Mouse (Mus musculus): Measurements from ENCODE around the gene Pfas.
A peak's percentile ranks its signal among the peaks of the same experiment; 100 is the strongest.
"Not testable (repeated sequence)": the region's sequence is repeated elsewhere in the genome, so short reads cannot be mapped to it uniquely, and the experiment has no call there.

Pfas gene

GRCm38 (mm10) chr11:68970232-68970631, 38.0 kb downstream of the Pfas start:
- DNase-seq, result peak; percentile 54 to 69

- DNase-seq, result no peak
Observed at GRCm38 (mm10) chr11:68968752-68969151, 39.5 kb downstream of the Pfas start.

GRCm38 (mm10) chr11:68967337-68968282, 40.6 kb downstream of the Pfas start, which contains the start of gene Slc25a35:
TSS of gene Slc25a35 (plus strand) at chr11:68968131.
- DNase-seq, result peak; percentile 94 to 95

- no peak for DNase-seq
Observed at GRCm38 (mm10) chr11:68966554-68966953, 41.7 kb downstream of the Pfas start.

- DNase-seq, result peak; percentile 43 to 72
Observed at GRCm38 (mm10) chr11:68965845-68966244, 42.4 kb downstream of the Pfas start.

- no peak for DNase-seq
Observed at GRCm38 (mm10) chr11:68965050-68965449, 43.2 kb downstream of the Pfas start.

DNA sequence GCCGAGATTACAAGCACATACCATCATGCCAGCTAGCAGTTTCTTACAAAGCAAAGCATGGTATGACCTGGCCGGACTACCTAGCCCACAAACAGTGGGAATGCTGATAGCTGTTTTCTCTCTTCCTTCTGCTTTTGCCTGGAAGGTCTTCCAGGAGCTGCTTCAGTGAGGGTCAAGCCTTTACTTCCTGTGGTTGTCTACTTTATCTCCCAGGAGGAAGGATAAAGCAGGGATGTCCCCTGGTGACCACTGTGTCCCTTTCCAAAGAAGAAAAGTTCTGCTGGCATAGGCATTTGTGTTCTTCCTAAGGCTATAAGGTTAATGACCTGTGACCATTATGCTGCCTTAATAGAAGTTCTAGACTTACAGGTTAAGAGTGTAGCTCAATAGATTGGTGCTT, 44.9 kb downstream of the Pfas start:
- no peak for DNase-seq

- DNase-seq, result not testable (repeated sequence)
Observed at GRCm38 (mm10) chr11:68962159-68962558, 46.1 kb downstream of the Pfas start.

GRCm38 (mm10) chr11:68961596-68961995, 46.7 kb downstream of the Pfas start:
- DNase-seq, result no peak

DNA sequence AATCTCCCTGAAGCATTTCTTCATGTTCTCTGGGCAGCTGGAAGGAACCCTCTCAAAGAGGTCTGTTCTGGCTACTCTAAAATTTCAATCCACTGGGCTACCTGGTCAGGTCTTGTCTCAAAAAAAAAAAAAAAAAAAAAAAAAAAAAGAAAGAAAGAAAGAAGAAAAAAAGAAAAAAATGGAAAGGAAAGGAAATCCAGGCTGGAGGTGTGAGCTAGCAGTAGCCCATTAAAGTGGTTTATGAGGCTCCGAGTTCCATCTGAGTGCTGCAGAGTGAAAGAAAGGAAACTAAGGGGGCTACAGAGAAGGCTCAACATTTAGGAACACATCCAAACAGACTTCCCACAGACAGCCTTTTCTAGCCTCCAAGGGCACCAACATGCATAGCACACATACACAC, 50.3 kb downstream of the Pfas start:
- DNase-seq, result no peak

DNA sequence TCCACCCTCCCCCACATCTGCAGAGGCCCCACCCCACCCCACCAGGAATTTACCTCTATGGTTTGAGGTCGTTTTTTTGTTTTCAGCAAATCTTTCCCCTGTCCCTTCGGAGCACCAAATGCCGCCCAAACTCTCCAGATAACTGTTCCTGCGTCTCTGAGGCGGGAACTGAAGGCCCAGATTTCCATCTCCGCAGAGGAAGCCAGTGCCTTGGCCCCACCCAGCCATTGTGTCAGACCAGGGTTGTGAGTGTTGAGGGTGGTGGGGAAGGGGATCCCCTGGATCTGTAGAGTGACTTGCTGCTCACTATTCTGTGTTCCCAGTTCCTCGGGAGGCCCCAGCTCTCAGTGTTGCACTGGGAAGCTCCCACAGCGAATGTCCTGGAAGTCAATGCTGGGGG, 51.0 kb downstream of the Pfas start, which contains the start of gene Arhgef15:
Gene Arhgef15 (minus strand): TSS at position 173 of the 400 bp plus-strand sequence.
- peak in 1 of 2 experiments; percentile 56 for DNase-seq

DNA sequence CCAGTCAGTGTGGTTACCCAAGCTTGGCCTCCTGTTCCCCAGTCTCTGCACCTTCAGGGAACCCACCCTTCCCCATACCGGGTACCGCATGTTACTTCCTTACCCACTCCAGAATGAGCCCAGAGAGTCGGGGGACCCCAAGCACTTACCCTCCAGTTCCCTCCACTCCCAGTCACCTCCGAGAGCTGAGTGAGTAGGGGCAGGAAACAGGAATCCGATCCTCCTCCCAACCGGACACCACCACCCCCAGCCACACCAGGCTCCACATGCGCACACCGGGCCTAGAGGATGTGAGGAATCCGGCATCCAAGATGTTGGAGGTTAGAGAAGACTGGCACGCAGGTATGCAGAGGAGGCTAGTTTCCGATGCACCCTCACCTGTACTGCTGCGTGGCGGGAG, 51.6 kb downstream of the Pfas start:
- peak; percentile 42 to 58 for DNase-seq

GRCm38 (mm10) chr11:68956107-68956506, 52.2 kb downstream of the Pfas start:
- DNase-seq, result peak in 1 of 2 experiments; percentile 65

GRCm38 (mm10) chr11:68955473-68955872, 52.8 kb downstream of the Pfas start:
- no peak for DNase-seq

- DNase-seq, result no peak
Observed at GRCm38 (mm10) chr11:68954408-68954807, 53.9 kb downstream of the Pfas start.

- DNase-seq, result no peak
Observed at GRCm38 (mm10) chr11:68953903-68954302, 54.4 kb downstream of the Pfas start.

GRCm38 (mm10) chr11:68947542-68947993, 60.7 kb downstream of the Pfas start:
- no peak for DNase-seq

GRCm38 (mm10) chr11:68946806-68947440, 61.3 kb downstream of the Pfas start:
- no peak for DNase-seq

GRCm38 (mm10) chr11:68946001-68946400, 62.3 kb downstream of the Pfas start:
- DNase-seq, result no peak

GRCm38 (mm10) chr11:68945245-68945644, 63.0 kb downstream of the Pfas start:
- no peak for DNase-seq

GRCm38 (mm10) chr11:68942731-68943130, 65.5 kb downstream of the Pfas start:
- DNase-seq, result no peak

GRCm38 (mm10) chr11:68940516-68940915, 67.7 kb downstream of the Pfas start:
- no peak for DNase-seq

DNA sequence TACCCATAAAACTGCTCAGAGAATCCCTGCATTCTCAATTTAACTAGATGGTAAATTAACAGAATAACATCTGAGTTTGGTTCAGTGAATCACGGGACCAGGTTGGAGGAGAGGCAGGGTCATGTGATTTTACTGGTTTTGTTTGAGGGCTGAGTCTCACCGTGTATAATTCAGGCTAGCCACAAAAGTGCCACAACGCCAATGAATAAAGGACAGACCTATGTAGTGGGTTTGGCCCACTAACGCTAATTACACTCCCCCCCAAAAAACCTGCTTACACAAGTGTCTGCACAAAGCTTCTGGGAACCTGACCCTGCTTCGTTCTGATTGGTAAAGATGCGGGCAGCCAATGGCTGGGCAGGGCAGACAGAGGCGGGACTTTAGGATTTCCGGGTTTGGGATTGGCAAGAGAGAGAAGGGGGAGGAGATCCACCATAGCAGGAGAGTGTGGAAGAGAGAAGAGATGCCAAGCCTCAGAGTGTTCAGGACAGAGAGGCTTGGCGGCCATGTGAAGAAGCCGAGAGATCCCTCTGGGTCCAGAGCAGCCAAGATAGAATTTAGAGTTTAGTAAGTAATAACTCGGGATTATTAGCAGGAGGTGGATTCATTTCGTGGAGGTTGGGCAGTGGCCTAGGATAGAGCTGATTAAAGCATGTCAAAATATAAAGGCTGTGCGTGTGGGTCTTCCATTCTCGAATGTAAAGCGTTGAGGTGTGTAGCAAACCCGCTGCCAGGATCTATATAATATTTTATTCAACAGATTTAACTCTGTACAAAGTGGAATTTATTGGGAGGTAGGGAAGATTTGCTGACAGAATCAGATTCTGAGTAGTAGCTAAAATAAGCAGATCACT, 68.6 kb downstream of the Pfas start:
- DNase-seq, result peak; percentile 91 to 93
